In genomic region chr17:35164568-35165450, GRCm38 (mm10) we compare ENCODE assay signal across 8 mouse cellular contexts. TPM values are rescaled to one million over a fixed set of nuclear protein-coding genes. Genes with fewer than 3 reads are reported as not detected.
DNase-seq lines count a peak whose midpoint lies in the region; ATAC-seq and TF ChIP-seq lines count a peak whose summit lies in the region.

Gene Prrc2a (minus strand): TSS chr17:35164897.

- under 1% methylated on average over 78 of the region's 89 CpGs for WGBS in heart, embryonic 12.5 days
- WGBS in kidney, postnatal 0 days: under 1% methylated on average over 66 of the region's 89 CpGs
- under 1% methylated on average over 69 of the region's 89 CpGs for WGBS in liver, embryonic 11.5 days
- WGBS in stomach, embryonic 14.5 days: under 1% methylated on average over 66 of the region's 89 CpGs

- H3K4me2 ChIP-seq in heart, embryonic 12.5 days: peak within 1 kb of the TSS; percentile 87
- H3K4me2 ChIP-seq in kidney, postnatal 0 days (ENCODE audit: low read length): peak within 1 kb of the TSS; percentile 82
- H3K4me2 ChIP-seq in liver, embryonic 11.5 days: peak within 1 kb of the TSS; percentile 97
- peak within 1 kb of the TSS; percentile 59 for H3K4me2 ChIP-seq in stomach, embryonic 14.5 days (replicated peaks; ENCODE audit: low read depth, low read length)

- peaks cover 34% of the 10 kb centered on the region for H3K4me1 ChIP-seq in heart, embryonic 12.5 days (replicated peaks)
- peaks cover 23% of the 10 kb centered on the region; the same call in 1 of the 2 replicates for H3K4me1 ChIP-seq in kidney, postnatal 0 days (replicated peaks; ENCODE audit: insufficient read depth, low read length)
- peaks cover 18% of the 10 kb centered on the region for H3K4me1 ChIP-seq in liver, embryonic 11.5 days (replicated peaks; ENCODE audit: control insufficient read depth, insufficient read depth, low read length)
- peaks cover 18% of the 10 kb centered on the region for H3K4me1 ChIP-seq in stomach, embryonic 14.5 days (ENCODE audit: control insufficient read depth, insufficient read depth, low read length)

- no peak for TF ChIP-seq CTCF in kidney, postnatal 0 days (IDR thresholded peaks at IDR 0.05; ENCODE audit: low read depth)

- no peaks in the 10 kb centered on the region for H3K27me3 ChIP-seq in heart, embryonic 12.5 days (replicated peaks)
- H3K27me3 ChIP-seq in kidney, postnatal 0 days (ENCODE audit: insufficient read depth, low read length): no peaks in the 10 kb centered on the region
- H3K27me3 ChIP-seq in liver, embryonic 11.5 days (replicated peaks; ENCODE audit: control insufficient read depth, insufficient read depth, low read length): no peaks in the 10 kb centered on the region
- no peaks in the 10 kb centered on the region for H3K27me3 ChIP-seq in stomach, embryonic 14.5 days (ENCODE audit: control insufficient read depth, insufficient read depth, low read length)

- H3K9ac ChIP-seq in heart, embryonic 12.5 days: peak within 1 kb of the TSS; percentile 100
- H3K9ac ChIP-seq in kidney, postnatal 0 days (ENCODE audit: low read depth, low read length): peak within 1 kb of the TSS; percentile 99
- H3K9ac ChIP-seq in liver, embryonic 11.5 days (ENCODE audit: low read depth, low read length): peak within 1 kb of the TSS; percentile 99
- peak within 1 kb of the TSS; percentile 100 for H3K9ac ChIP-seq in stomach, embryonic 14.5 days (replicated peaks; ENCODE audit: low read depth, low read length)

- peak; percentile 93 for ATAC-seq in erythroid progenitor cell, adult 5-6 weeks (replicated peaks; ENCODE audit: low FRiP score, poor library complexity, severe bottlenecking)
- peak; percentile 96 for ATAC-seq in heart, embryonic 12.5 days (ENCODE audit: insufficient number of reproducible peaks, low FRiP score)
- peak; percentile 96 for ATAC-seq in kidney, postnatal 0 days (replicated peaks; ENCODE audit: low FRiP score, low read depth)
- peak; percentile 97 for ATAC-seq in liver, embryonic 11.5 days (replicated peaks; ENCODE audit: low FRiP score)
- peak; percentile 97 for ATAC-seq in stomach, embryonic 14.5 days (ENCODE audit: insufficient number of reproducible peaks, insufficient read depth, low FRiP score, low read depth)

- peak within 1 kb of the TSS; percentile 98 for H3K4me3 ChIP-seq in heart, embryonic 12.5 days
- peak within 1 kb of the TSS; percentile 100 for H3K4me3 ChIP-seq in kidney, postnatal 0 days (replicated peaks; ENCODE audit: low read depth, low read length)
- peak within 1 kb of the TSS; percentile 99 for H3K4me3 ChIP-seq in liver, embryonic 11.5 days (ENCODE audit: low read depth, low read length)
- H3K4me3 ChIP-seq in stomach, embryonic 14.5 days (ENCODE audit: low read depth, low read length): peak within 1 kb of the TSS; percentile 99

- H3K36me3 ChIP-seq in heart, embryonic 12.5 days: peaks cover 28% of the 10 kb centered on the region
- peaks cover 23% of the 10 kb centered on the region for H3K36me3 ChIP-seq in kidney, postnatal 0 days (ENCODE audit: insufficient read depth, low read length)
- peaks cover 29% of the 10 kb centered on the region for H3K36me3 ChIP-seq in liver, embryonic 11.5 days (ENCODE audit: control insufficient read depth, insufficient read depth, low read length)
- peaks cover 26% of the 10 kb centered on the region for H3K36me3 ChIP-seq in stomach, embryonic 14.5 days (ENCODE audit: control insufficient read depth, insufficient read depth, low read length)

- DNase-seq in CD4-positive helper T cell, adult 2 months (ENCODE audit: low read depth, low spot score): peak; percentile 99
- DNase-seq in brain, embryonic 18.5 days (ENCODE audit: low read depth, low spot score): peak; percentile 99
- DNase-seq in kidney, postnatal 0 days (ENCODE audit: low spot score): peak; percentile 100
- peak; percentile 94 for DNase-seq in liver, embryonic 11.5 days (ENCODE audit: low spot score)
- peak; percentile 99 for DNase-seq in naive thymus-derived CD4-positive, alpha-beta T cell, adult 2 months (ENCODE audit: low read depth)

- H3K27ac ChIP-seq in heart, embryonic 12.5 days (ENCODE audit: poor library complexity, severe bottlenecking): peak within 1 kb of the TSS; percentile 96
- H3K27ac ChIP-seq in kidney, postnatal 0 days: peak within 1 kb of the TSS; percentile 98
- H3K27ac ChIP-seq in liver, embryonic 11.5 days (ENCODE audit: low read depth, low read length): peak within 1 kb of the TSS; percentile 81
- peak within 1 kb of the TSS; percentile 96 for H3K27ac ChIP-seq in stomach, embryonic 14.5 days (ENCODE audit: low read length)

- H3K9me3 ChIP-seq in heart, embryonic 12.5 days (replicated peaks): no peaks in the 10 kb centered on the region
- H3K9me3 ChIP-seq in kidney, postnatal 0 days (replicated peaks; ENCODE audit: low read length): no peaks in the 10 kb centered on the region
- H3K9me3 ChIP-seq in liver, embryonic 11.5 days (ENCODE audit: control insufficient read depth, low read length): no peaks in the 10 kb centered on the region
- no peaks in the 10 kb centered on the region for H3K9me3 ChIP-seq in stomach, embryonic 14.5 days (ENCODE audit: control insufficient read depth, low read depth, low read length)

RNA-seq across cellular contexts. Expression of gene Prrc2a, which starts in this region (rescaled TPM):
- 227 and 234 TPM in 2 replicates for total RNA-seq in erythroid progenitor cell, adult 5-6 weeks (2015; ENCODE audit: low replicate concordance)
- total RNA-seq in erythroid progenitor cell, adult 5-6 weeks (2017; ENCODE audit: low replicate concordance): 42.0 and 64.3 TPM in 2 replicates
- 132 and 148 TPM in 2 replicates for polyA plus RNA-seq in heart, embryonic 12.5 days (2016; fragmentation: Nextera tagmentation; extraction: Ambion mirVana)
- 79.2 and 94.5 TPM in 2 replicates for polyA plus RNA-seq in kidney, postnatal 0 days (2015; fragmentation: Nextera tagmentation; extraction: Ambion mirVana)
- 169 and 205 TPM in 2 replicates for polyA plus RNA-seq in liver, embryonic 11.5 days (2014; fragmentation: Nextera tagmentation; extraction: Ambion mirVana)
- 209 and 222 TPM in 2 replicates for polyA plus RNA-seq in stomach, embryonic 14.5 days (2014; fragmentation: Nextera tagmentation; extraction: Ambion mirVana)

Comparison
In these comparisons a context has a peak if more than half of its experiments do, and no peak if none do; other contexts are left out.
1. Peak in every context shown above with its lines: DNase-seq, ATAC-seq, H3K4me3 ChIP-seq and H3K27ac ChIP-seq.